Mouse (Mus musculus) CH12F3 (cell line): ENCODE measurements around the gene Trpv2.

Experiments
- in situ Hi-C: fragments of 300-500 bp; cut with MboI; formaldehyde crosslinking; loops from 2 replicates; pipeline ENCODE4 v1.14.3; 2020; ENCODE audit warnings: low sequenced_read_pairs

Gene Trpv2

GRCm38 (mm10) chr11:62573959-62574702 is at the start of gene Trpv2:
TSS of gene Trpv2 (plus strand) at chr11:62574486.
- in situ Hi-C loops: no loop called here

- in situ Hi-C loops: no loop called here
These were observed 37.2 kb upstream of the Trpv2 start for GRCm38 (mm10) chr11:62537089-62537488.

GRCm38 (mm10) chr11:62537590-62537989 is 36.7 kb upstream of the Trpv2 start:
- in situ Hi-C loops: no loop called here

GRCm38 (mm10) chr11:62538321-62539088 is 35.8 kb upstream of the Trpv2 start:
- in situ Hi-C loops: no loop called here

- in situ Hi-C loops: no loop called here
These were observed 35.0 kb upstream of the Trpv2 start, which contains the start of gene Cenpv for GRCm38 (mm10) chr11:62539089-62539890. TSS of gene Cenpv (minus strand) at chr11:62539261.

- in situ Hi-C loops: no loop called here
These were observed 34.1 kb upstream of the Trpv2 start for GRCm38 (mm10) chr11:62540167-62540566.

- in situ Hi-C loops: no loop called here
These were observed 33.3 kb upstream of the Trpv2 start for GRCm38 (mm10) chr11:62540969-62541368.

GRCm38 (mm10) chr11:62541581-62541980 is 32.7 kb upstream of the Trpv2 start:
- in situ Hi-C loops: no loop called here

- in situ Hi-C loops: no loop called here
These were observed 30.3 kb upstream of the Trpv2 start for GRCm38 (mm10) chr11:62543991-62544390.

- in situ Hi-C loops: no loop called here
These were observed 24.5 kb upstream of the Trpv2 start for GRCm38 (mm10) chr11:62549782-62550181.

- in situ Hi-C loops: no loop called here
These were observed 24.0 kb upstream of the Trpv2 start for GRCm38 (mm10) chr11:62550227-62550685.

GRCm38 (mm10) chr11:62550727-62551225 is 23.5 kb upstream of the Trpv2 start, which contains the start of gene Ubb:
TSS of gene Ubb (plus strand) at chr11:62551171.
- in situ Hi-C loops: no loop called here

GRCm38 (mm10) chr11:62551226-62552119 is 22.8 kb upstream of the Trpv2 start:
- in situ Hi-C loops: no loop called here

- in situ Hi-C loops: no loop called here
These were observed 21.1 kb upstream of the Trpv2 start for GRCm38 (mm10) chr11:62553186-62553585.

- in situ Hi-C loops: no loop called here
These were observed 20.7 kb upstream of the Trpv2 start for GRCm38 (mm10) chr11:62553633-62554032.

- in situ Hi-C loops: no loop called here
These were observed 20.0 kb upstream of the Trpv2 start for GRCm38 (mm10) chr11:62554163-62554855.

- in situ Hi-C loops: no loop called here
These were observed 19.3 kb upstream of the Trpv2 start for GRCm38 (mm10) chr11:62554934-62555517.

- in situ Hi-C loops: no loop called here
These were observed 18.3 kb upstream of the Trpv2 start for GRCm38 (mm10) chr11:62555896-62556412.

GRCm38 (mm10) chr11:62557205-62557604 is 17.1 kb upstream of the Trpv2 start:
- in situ Hi-C loops: no loop called here
